Mouse (Mus musculus) limb, embryonic 13.5 days (tissue): ENCODE measurements around the gene Olfr67. TPM values are rescaled to one million over a fixed set of nuclear protein-coding genes. Genes with fewer than 3 reads are reported as not detected.
"Not testable (repeated sequence)": the region's sequence is repeated elsewhere in the genome, so short reads cannot be mapped to it uniquely, and the experiment has no call there.

Experiments used
- ATAC-seq: fragments of 200-750 bp; cut with Nextera tagmentation; 2 replicates; pipeline ENCODE4 v1.8.0; 2017; ENCODE audit warnings: low read depth, moderate number of reproducible peaks, moderate TSS enrichment; ENCODE audit not compliant: low FRiP score
- H3K27ac ChIP-seq: fragments of 300-500 bp; sonication (generic); 2 replicates; pipeline ENCODE4 v1.5.1; 2015; ENCODE audit warnings: inconsistent platforms, mild to moderate bottlenecking, moderate library complexity
- H3K27me3 ChIP-seq: fragments of 300-500 bp; sonication (generic); 2 replicates; pipeline ENCODE4 v1.6.1; 2015; ENCODE audit warnings: mild to moderate bottlenecking, inconsistent platforms
- H3K36me3 ChIP-seq: fragments of 300-500 bp; sonication (generic); 2 replicates; pipeline ENCODE4 v1.6.1; 2015; ENCODE audit warnings: inconsistent platforms, mild to moderate bottlenecking, moderate library complexity
- H3K4me1 ChIP-seq: fragments of 300-500 bp; sonication (generic); 2 replicates; pipeline ENCODE4 v1.6.1; 2015; ENCODE audit warnings: inconsistent platforms
- H3K4me2 ChIP-seq: fragments of 300-500 bp; sonication (generic); replicated peaks from 2 replicates; pipeline ENCODE4 v1.6.1; 2015; ENCODE audit warnings: inconsistent platforms, mild to moderate bottlenecking, moderate library complexity
- H3K4me3 ChIP-seq: fragments of 300-500 bp; sonication (generic); 2 replicates; pipeline ENCODE4 v1.5.1; 2015; ENCODE audit warnings: moderate library complexity, mild to moderate bottlenecking, inconsistent platforms
- H3K9ac ChIP-seq: fragments of 300-500 bp; sonication (generic); 2 replicates; pipeline ENCODE4 v1.6.1; 2015; ENCODE audit warnings: mild to moderate bottlenecking, inconsistent platforms
- H3K9me3 ChIP-seq: fragments of 300-500 bp; sonication (generic); 2 replicates; pipeline ENCODE4 v1.6.1; 2016; ENCODE audit warnings: inconsistent platforms
- WGBS: fragments of 180-500 bp; shearing (Covaris S2); methylation state at CpG from one replicate; pipeline ENCODE4 v1.1.7; 2015; 5-methylcytosine and 5-hydroxymethylcytosine counted together
- polyA plus RNA-seq: library from polyadenylated mRNA; unstranded; fragments of >200 nt; fragmentation: Nextera tagmentation; extraction: Ambion mirVana; gene quantifications from 2 replicates; pipeline ENCODE4 v1.2.1, GENCODE M21; 2015

Olfr67 gene
- not detected in 2 replicates for polyA plus RNA-seq

- H3K4me3 ChIP-seq: no peak within 1 kb of the TSS
- H3K4me1 ChIP-seq: no peaks in the 10 kb centered on the region
- no peaks in the 10 kb centered on the region for H3K36me3 ChIP-seq
- H3K27me3 ChIP-seq: no peaks in the 10 kb centered on the region
- no peaks in the 10 kb centered on the region for H3K9me3 ChIP-seq
- no peak within 1 kb of the TSS for H3K4me2 ChIP-seq
- no peak within 1 kb of the TSS for H3K27ac ChIP-seq
- ATAC-seq: no peak
- H3K9ac ChIP-seq: no peak within 1 kb of the TSS
- WGBS: 76% methylated on average over 3 of the region's 3 CpGs
Observed at GRCm38 (mm10) chr7:103791721-103792120, at the start of gene Olfr67. Olfr67 (minus strand) TSS chr7:103791821.

DNA sequence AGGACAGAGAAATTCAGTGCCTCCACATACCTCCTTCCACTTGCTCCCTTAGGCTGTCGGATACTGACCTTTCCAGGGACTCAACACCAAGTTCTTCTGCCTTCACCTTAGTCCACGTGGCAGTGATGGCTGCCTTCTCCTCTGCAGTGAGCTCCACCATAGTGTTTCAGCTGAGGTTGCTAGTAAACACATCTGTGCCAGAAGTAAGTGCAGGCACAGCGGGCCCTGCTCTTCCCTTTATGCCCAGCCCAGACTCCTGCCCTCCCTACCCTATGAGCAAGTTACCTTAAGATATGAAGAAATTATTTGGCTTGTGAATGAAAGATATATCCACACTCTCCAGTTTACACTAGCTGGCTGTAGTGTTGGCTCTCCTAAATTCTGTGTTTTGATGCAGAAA, 48.6 kb upstream of the Olfr67 start, which contains the start of gene Hbb-bh2:
Hbb-bh2 (minus strand) TSS at position 253 of the 400 bp plus-strand sequence.
- no peak within 1 kb of the TSS for H3K9ac ChIP-seq
- no peaks in the 10 kb centered on the region for H3K9me3 ChIP-seq
- no peaks in the 10 kb centered on the region for H3K4me1 ChIP-seq
- H3K27ac ChIP-seq: no peak within 1 kb of the TSS
- H3K4me2 ChIP-seq: no peak within 1 kb of the TSS
- 74% methylated on average over 3 of the region's 3 CpGs for WGBS
- no peak for ATAC-seq
- H3K4me3 ChIP-seq: no peak within 1 kb of the TSS
- H3K36me3 ChIP-seq: no peaks in the 10 kb centered on the region
- H3K27me3 ChIP-seq: no peaks in the 10 kb centered on the region

GRCm38 (mm10) chr7:103827808-103828207, 36.2 kb upstream of the Olfr67 start, which contains the start of gene Hbb-bs:
Hbb-bs (minus strand) TSS chr7:103828096.
- H3K27me3 ChIP-seq: no peaks in the 10 kb centered on the region
- H3K36me3 ChIP-seq: no peaks in the 10 kb centered on the region
- 86% methylated on average over 4 of the region's 4 CpGs for whole genome bisulfite sequencing
- H3K9ac ChIP-seq: no peak within 1 kb of the TSS
- no peaks in the 10 kb centered on the region for H3K4me1 ChIP-seq
- ATAC-seq: no peak
- no peak within 1 kb of the TSS for H3K4me3 ChIP-seq
- no peak within 1 kb of the TSS for H3K4me2 ChIP-seq
- H3K9me3 ChIP-seq: no peaks in the 10 kb centered on the region
- H3K27ac ChIP-seq: no peak within 1 kb of the TSS

GRCm38 (mm10) chr7:103827139-103827538, 35.5 kb upstream of the Olfr67 start:
- not testable (repeated sequence) for H3K9me3 ChIP-seq, H3K27ac ChIP-seq, H3K27me3 ChIP-seq, ATAC-seq, H3K9ac ChIP-seq, H3K4me1 ChIP-seq, H3K4me3 ChIP-seq, H3K4me2 ChIP-seq, H3K36me3 ChIP-seq
- no CpG with 5 or more reads among the region's 2 CpGs for WGBS

DNA sequence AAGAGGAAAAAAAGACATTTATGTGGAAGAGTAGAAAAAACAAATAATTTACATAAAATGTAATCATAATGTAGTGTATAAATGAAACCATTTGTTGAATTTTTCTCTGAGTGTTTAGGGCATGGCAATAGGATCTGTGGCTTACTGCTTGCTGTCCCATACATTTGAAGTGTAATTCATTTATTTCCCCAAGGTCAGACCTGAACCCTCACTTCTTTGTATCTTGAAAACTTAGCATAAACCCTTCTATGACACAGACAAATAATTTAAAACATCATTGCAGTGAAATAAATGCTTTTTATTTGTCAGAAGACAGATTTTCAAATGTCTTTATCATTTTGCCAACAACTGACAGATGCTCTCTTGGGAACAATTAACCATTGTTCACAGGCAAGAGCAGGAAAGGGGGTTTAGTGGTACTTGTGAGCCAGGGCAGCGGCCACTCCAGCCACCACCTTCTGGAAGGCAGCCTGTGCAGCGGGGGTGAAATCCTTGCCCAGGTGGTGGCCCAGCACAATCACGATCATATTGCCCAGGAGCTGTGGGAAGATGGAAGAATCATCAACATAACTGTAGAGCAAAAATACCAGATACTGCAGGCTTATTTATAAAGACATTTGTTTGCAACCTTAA, 34.8 kb upstream of the Olfr67 start:
- whole genome bisulfite sequencing: 66% methylated on average over 3 of the region's 3 CpGs
- ATAC-seq: no peak

GRCm38 (mm10) chr7:103825536-103826254, 34.1 kb upstream of the Olfr67 start:
- Histone ChIP-seq H3K36me3 (no peaks in the 10 kb centered on the region), H3K4me3 (no peak overlapping the region), H3K4me2 (no peak overlapping the region), H3K9ac (no peak overlapping the region), H3K27me3 (no peaks in the 10 kb centered on the region), H3K9me3 (no peaks in the 10 kb centered on the region), H3K27ac (no peak overlapping the region), H3K4me1 (no peaks in the 10 kb centered on the region)
- 90% methylated on average over 3 of the region's 3 CpGs for WGBS
- no peak for ATAC-seq

More for the DNA sequence above, 34.8 kb upstream of the Olfr67 start:
- Histone ChIP-seq H3K9ac (no peak overlapping the region), H3K27ac (no peak overlapping the region), H3K4me1 (no peaks in the 10 kb centered on the region), H3K27me3 (no peaks in the 10 kb centered on the region), H3K4me3 (no peak overlapping the region), H3K36me3 (no peaks in the 10 kb centered on the region), H3K9me3 (no peaks in the 10 kb centered on the region), H3K4me2 (no peak overlapping the region)

DNA sequence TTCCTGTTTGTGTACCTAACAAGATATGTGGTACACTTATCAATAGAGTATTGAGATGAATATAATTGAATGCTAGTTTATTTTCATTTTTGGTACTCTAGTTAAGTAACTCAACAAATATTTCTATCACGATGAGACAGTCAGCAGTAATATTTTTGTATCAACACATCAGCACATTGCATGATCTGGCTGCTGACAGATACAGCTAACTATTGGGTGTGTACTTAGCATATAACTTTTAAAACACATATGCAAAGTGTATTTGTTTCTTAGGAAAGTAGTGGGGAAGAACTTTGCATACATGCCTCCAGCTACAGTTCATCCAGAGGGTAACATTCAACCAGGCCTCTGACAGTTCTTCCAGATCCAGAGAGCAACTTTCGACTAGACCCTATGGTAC, 33.0 kb upstream of the Olfr67 start:
- no peak overlapping the region for H3K27ac ChIP-seq
- 84% methylated on average over 2 of the region's 2 CpGs for WGBS
- H3K27me3 ChIP-seq: no peaks in the 10 kb centered on the region
- no peaks in the 10 kb centered on the region for H3K4me1 ChIP-seq
- no peak overlapping the region for H3K4me2 ChIP-seq
- no peak overlapping the region for H3K9ac ChIP-seq
- no peaks in the 10 kb centered on the region for H3K9me3 ChIP-seq
- H3K36me3 ChIP-seq: no peaks in the 10 kb centered on the region
- ATAC-seq: no peak
- no peak overlapping the region for H3K4me3 ChIP-seq

DNA sequence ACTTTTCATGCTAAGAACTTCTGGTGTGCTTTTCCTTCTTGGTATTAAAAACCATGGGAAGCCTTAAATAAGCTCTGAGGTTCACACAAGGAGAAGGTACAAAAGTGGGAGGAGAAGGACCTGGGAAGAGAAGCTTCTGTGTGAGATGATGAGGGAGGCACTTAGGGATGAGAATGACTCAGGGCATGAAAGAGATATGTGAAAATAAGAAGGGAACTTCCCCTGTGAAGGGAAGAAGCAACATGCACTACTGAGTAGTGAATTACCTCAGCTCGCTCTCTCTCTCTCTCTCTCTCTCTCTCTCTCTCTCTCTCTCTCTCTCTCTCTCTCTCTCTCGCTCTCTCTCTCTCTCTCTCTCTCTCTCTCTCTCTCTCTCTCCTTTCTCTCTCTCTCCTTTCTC, 23.5 kb upstream of the Olfr67 start:
- not testable (repeated sequence) for H3K9me3 ChIP-seq, H3K36me3 ChIP-seq, H3K27ac ChIP-seq, H3K4me1 ChIP-seq, H3K27me3 ChIP-seq, H3K4me3 ChIP-seq, H3K4me2 ChIP-seq, ATAC-seq, H3K9ac ChIP-seq
- 67% methylated on average over 1 of the region's 2 CpGs for WGBS

DNA sequence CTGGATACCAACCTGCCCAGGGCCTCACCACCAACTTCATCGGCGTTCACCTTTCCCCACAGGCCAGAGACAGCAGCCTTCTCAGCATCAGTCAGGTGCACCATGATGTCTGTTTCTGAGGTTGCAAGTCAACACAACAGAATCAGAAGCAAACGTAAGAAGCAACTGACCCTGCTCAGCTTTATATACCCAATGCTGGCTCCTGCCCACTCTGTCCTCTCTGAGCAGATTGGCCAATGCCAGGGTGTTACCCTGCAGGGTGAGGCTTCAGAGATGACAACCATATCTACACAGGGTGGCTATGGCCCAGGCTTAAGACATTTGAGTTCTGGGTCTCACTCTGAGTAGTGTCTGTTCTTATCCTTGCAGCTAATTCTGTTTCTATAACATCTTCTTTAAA, 22.1 kb upstream of the Olfr67 start, which contains the start of gene Hbb-bt:
Hbb-bt (minus strand) TSS at position 231 of the 400 bp plus-strand sequence.
- Histone ChIP-seq H3K27me3 (no peaks in the 10 kb centered on the region), H3K4me3 (no peak within 1 kb of the TSS), H3K4me2 (no peak within 1 kb of the TSS), H3K9ac (no peak within 1 kb of the TSS), H3K9me3 (no peaks in the 10 kb centered on the region), H3K36me3 (no peaks in the 10 kb centered on the region), H3K4me1 (no peaks in the 10 kb centered on the region), H3K27ac (no peak within 1 kb of the TSS)
- WGBS: 79% methylated on average over 3 of the region's 3 CpGs
- ATAC-seq: no peak

DNA sequence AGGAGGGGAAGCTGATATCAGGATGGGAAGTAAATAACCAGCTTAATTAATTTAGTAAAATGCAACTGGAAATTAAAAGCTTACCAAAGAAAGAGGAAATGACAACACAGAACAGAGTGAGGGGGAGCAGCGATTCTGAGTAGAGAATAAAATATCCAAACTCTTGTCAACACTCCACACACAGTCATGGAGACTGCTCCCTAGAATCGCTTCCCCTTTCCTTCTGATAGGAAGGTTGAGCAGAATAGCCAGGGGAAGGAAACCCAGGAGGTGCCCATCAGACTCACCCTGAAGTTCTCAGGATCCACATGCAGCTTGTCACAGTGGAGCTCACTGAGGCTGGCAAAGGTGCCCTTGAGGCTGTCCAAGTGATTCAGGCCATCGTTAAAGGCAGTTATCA, 21.5 kb upstream of the Olfr67 start:
- not testable (repeated sequence) for ATAC-seq, H3K9me3 ChIP-seq, H3K4me1 ChIP-seq, H3K4me2 ChIP-seq, H3K27me3 ChIP-seq, H3K9ac ChIP-seq, H3K27ac ChIP-seq, H3K4me3 ChIP-seq, H3K36me3 ChIP-seq
- no CpG with 5 or more reads among the region's 3 CpGs for WGBS

GRCm38 (mm10) chr7:103812174-103812573, 20.6 kb upstream of the Olfr67 start:
- ATAC-seq: no peak
- no peak overlapping the region for H3K4me2 ChIP-seq
- H3K9ac ChIP-seq: no peak overlapping the region
- H3K36me3 ChIP-seq: no peaks in the 10 kb centered on the region
- no peaks in the 10 kb centered on the region for H3K27me3 ChIP-seq
- 69% methylated on average over 1 of the region's 1 CpGs for WGBS
- H3K9me3 ChIP-seq: no peaks in the 10 kb centered on the region
- no peak overlapping the region for H3K27ac ChIP-seq
- H3K4me3 ChIP-seq: no peak overlapping the region
- no peaks in the 10 kb centered on the region for H3K4me1 ChIP-seq

DNA sequence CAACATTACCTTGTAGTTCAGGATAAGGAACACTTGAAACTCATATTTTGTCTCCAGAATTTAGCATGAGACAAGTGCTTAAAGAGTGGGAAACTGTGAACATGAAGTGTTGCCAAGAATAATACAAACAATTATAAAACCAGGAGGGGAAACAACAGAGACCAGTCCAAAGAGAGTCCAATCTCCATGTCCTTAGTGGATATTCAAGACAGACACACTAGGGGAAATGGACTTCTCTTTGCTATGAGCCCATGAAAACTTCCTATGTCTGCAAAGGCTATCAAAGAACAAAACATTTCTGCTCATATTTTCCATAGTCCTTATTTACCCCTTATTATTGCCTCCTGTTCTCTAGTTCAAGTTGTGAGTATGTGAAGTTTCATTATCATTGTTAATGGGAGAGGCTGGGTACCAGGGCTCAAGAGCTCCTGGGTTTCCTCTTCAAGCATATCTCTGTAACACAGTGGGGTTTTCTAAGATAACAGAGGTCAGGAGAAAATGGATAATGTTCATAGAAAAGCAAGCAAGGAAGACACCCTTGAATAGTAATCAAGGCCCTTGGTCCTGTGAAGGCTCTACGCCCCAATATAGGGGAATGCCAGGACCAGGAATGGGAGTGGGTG, 19.7 kb upstream of the Olfr67 start:
- H3K4me2 ChIP-seq: no peak overlapping the region
- H3K4me3 ChIP-seq: no peak overlapping the region
- no peaks in the 10 kb centered on the region for H3K27me3 ChIP-seq
- WGBS: 88% methylated on average over 1 of the region's 1 CpGs
- H3K4me1 ChIP-seq: no peaks in the 10 kb centered on the region
- no peak overlapping the region for H3K9ac ChIP-seq
- ATAC-seq: no peak
- H3K36me3 ChIP-seq: no peaks in the 10 kb centered on the region
- no peak overlapping the region for H3K27ac ChIP-seq
- no peaks in the 10 kb centered on the region for H3K9me3 ChIP-seq
